Mouse (Mus musculus) bone marrow macrophage, adult 2 months (primary cell): ENCODE measurements around the gene Mgst2.

Experiments used
- CTCF ChIP-seq: IDR thresholded peaks from 2 replicates; pipeline ENCODE4 v1.5.1; 2012; ENCODE audit warnings: low read depth, mild to moderate bottlenecking, low read length, moderate library complexity
- POLR2A ChIP-seq: IDR thresholded peaks from 2 replicates; pipeline ENCODE4 v1.6.1; 2012; ENCODE audit warnings: mild to moderate bottlenecking, low read depth, low read length, borderline replicate concordance

DNA sequence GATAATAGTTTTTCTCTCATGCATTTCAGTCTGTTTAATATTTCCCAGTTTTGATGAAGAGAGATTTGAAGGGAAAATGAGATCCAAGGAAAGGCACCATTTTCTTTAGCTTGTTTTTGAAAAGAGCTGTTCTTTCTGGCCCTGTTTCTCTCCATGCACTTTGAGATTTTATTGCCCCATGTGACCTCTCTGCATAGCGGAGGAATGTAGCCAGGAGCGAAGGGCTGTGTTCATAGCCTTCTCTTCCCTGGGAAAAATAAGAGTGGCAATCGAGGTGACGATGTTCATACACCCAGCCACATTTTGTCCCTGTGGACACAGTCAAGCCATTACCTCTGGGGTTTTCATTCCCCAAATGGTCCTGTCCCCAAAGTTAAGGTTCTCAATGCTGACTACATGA lies 40.0 kb downstream of the Mgst2 start:
- TF ChIP-seq POLR2A (no peak), CTCF (no peak)
